Mouse (Mus musculus): ENCODE results near the gene Laptm5. TPM values are rescaled to one million over a fixed set of nuclear protein-coding genes. Genes with fewer than 3 reads are reported as not detected.

The Laptm5 gene
- total and polyA plus RNA-seq, 3 experiments: 101 to 696 (median 234) TPM

- Histone ChIP-seq H3K9ac (ENCODE audit: control insufficient read depth, low read depth, low read length, poor library complexity, severe bottlenecking) (peak overlapping the region; percentile 58), H3K4me3 (ENCODE audit: control insufficient read depth in 1 of 2, insufficient read depth in 1 of 2, low read depth in 2 of 2, low read length in 2 of 2) (peak overlapping the region; percentile 16 to 21; a peak in 3 of 4 replicates), H3K27ac (ENCODE audit: control insufficient read depth, low read depth, low read length) (peak overlapping the region; percentile 94)
- TF ChIP-seq MYB (IDR thresholded peaks at IDR 0.05; ENCODE audit: low read depth, low read length) (no peak), GATA1 (IDR thresholded peaks at IDR 0.05; ENCODE audit: low read depth, low read length) (peak; percentile 69), MAFK (IDR thresholded peaks at IDR 0.05; ENCODE audit: borderline replicate concordance, low read depth, low read length) (no peak), POLR2AphosphoS5 (IDR thresholded peaks at IDR 0.05; ENCODE audit: borderline replicate concordance, low read depth, low read length) (no peak), POLR2AphosphoS2 (IDR thresholded peaks at IDR 0.05; ENCODE audit: low read length) (no peak), JUND (IDR thresholded peaks at IDR 0.05; ENCODE audit: low read depth, low read length) (no peak), RAD21 (IDR thresholded peaks at IDR 0.05; ENCODE audit: low read depth, low read length) (no peak), GABPA (IDR thresholded peaks at IDR 0.05; ENCODE audit: low read depth, low read length) (no peak), ZMIZ1 (IDR thresholded peaks at IDR 0.05; ENCODE audit: low read depth, low read length) (no peak), NRF1 (IDR thresholded peaks at IDR 0.05; ENCODE audit: insufficient read depth, low read depth, low read length, poor library complexity, severe bottlenecking) (no peak), KAT2A (conservative IDR thresholded peaks at IDR 0.05; ENCODE audit: low read depth, low read length) (no peak), NELFE (IDR thresholded peaks at IDR 0.05; ENCODE audit: low read depth, low read length) (no peak), E2F4 (IDR thresholded peaks at IDR 0.05; ENCODE audit: borderline replicate concordance, low read depth, low read length) (no peak), UBTF (IDR thresholded peaks at IDR 0.05; ENCODE audit: borderline replicate concordance, insufficient read depth, low read depth, low read length) (no peak), ZKSCAN1 (IDR thresholded peaks at IDR 0.05; ENCODE audit: low read depth, low read length) (no peak), MAZ (IDR thresholded peaks at IDR 0.05; ENCODE audit: low read depth, low read length) (no peak), MYC (IDR thresholded peaks at IDR 0.05; ENCODE audit: low read depth, low read length) (peak; percentile 62; the same call in 1 of the 2 replicates), USF1 (IDR thresholded peaks at IDR 0.05; ENCODE audit: low read depth, low read length) (peak; percentile 87), CTCF (IDR thresholded peaks at IDR 0.05 in 2 of 3, conservative IDR thresholded peaks at IDR 0.05 in 1 of 3; ENCODE audit: control insufficient read depth in 1 of 3, insufficient read depth in 1 of 3, low read depth in 2 of 3, low read length in 3 of 3, poor library complexity in 1 of 3, severe bottlenecking in 1 of 3) (no peak), SMC3 (IDR thresholded peaks at IDR 0.05; ENCODE audit: low read depth, low read length) (no peak), ZNF384 (IDR thresholded peaks at IDR 0.05; ENCODE audit: low read depth, low read length) (peak; percentile 68), ZC3H11A (IDR thresholded peaks at IDR 0.05; ENCODE audit: low read depth, low read length) (no peak), SIN3A (IDR thresholded peaks at IDR 0.05; ENCODE audit: low read length) (peak; percentile 53; the same call in 1 of the 2 replicates), TBP (IDR thresholded peaks at IDR 0.05; ENCODE audit: low read depth, low read length) (peak; percentile 15; the same call in 1 of the 2 replicates), RCOR1 (IDR thresholded peaks at IDR 0.05; ENCODE audit: low read depth, low read length) (0 out of 2 replicates have a peak, but pooled peaks have one; percentile 8), MAX (IDR thresholded peaks at IDR 0.05; ENCODE audit: low read length) (peak; percentile 45; the same call in 1 of the 2 replicates), POLR2A (IDR thresholded peaks at IDR 0.05; ENCODE audit: control insufficient read depth in 1 of 2, insufficient read depth in 1 of 2, low read depth in 1 of 2, low read length in 2 of 2, poor library complexity in 1 of 2) (no peak), HCFC1 (IDR thresholded peaks at IDR 0.05; ENCODE audit: low read depth, low read length) (peak; percentile 52; the same call in 1 of the 2 replicates), CHD2 (IDR thresholded peaks at IDR 0.05; ENCODE audit: low read length) (no peak), BHLHE40 (IDR thresholded peaks at IDR 0.05; ENCODE audit: borderline replicate concordance, low read depth, low read length) (peak; percentile 59; the same call in 1 of the 2 replicates), MXI1 (IDR thresholded peaks at IDR 0.05; ENCODE audit: low read depth, low read length) (peak; percentile 56; the same call in 1 of the 2 replicates), CHD1 (IDR thresholded peaks at IDR 0.05; ENCODE audit: low read depth, low read length) (no peak), MEF2A (IDR thresholded peaks at IDR 0.05; ENCODE audit: extremely low read depth, insufficient replicate concordance, low read depth, low read length, poor library complexity, severe bottlenecking) (no peak), USF2 (IDR thresholded peaks at IDR 0.05; ENCODE audit: borderline replicate concordance in 1 of 2, insufficient read depth in 1 of 2, low read depth in 1 of 2, low read length in 2 of 2) (no peak), EP300 (IDR thresholded peaks at IDR 0.05; ENCODE audit: low read depth in 1 of 2, low read length in 2 of 2) (peak; percentile 57 to 63; a peak in 3 of 4 replicates)
Observed at GRCm38 (mm10) chr4:130918805-130919749, 6.2 kb downstream of the Laptm5 start.

More at GRCm38 (mm10) chr4:130918805-130919749, 6.2 kb downstream of the Laptm5 start:
- Histone ChIP-seq H3K79me2 (ENCODE audit: control insufficient read depth, insufficient read depth, low read length, poor library complexity) (peaks cover 54% of the 10 kb centered on the region), H3K27me3 (ENCODE audit: control insufficient read depth in 1 of 2, insufficient read depth in 2 of 2, low read length in 2 of 2) (no peaks in the 10 kb centered on the region), H3K36me3 (ENCODE audit: control insufficient read depth in 1 of 2, insufficient read depth in 2 of 2, low read length in 2 of 2) (peaks cover 0 to 58% of the 10 kb centered on the region in 2 experiments; a peak in 2 of 4 replicates), H3K9me3 (replicated peaks; ENCODE audit: insufficient read depth, low read length) (no peaks in the 10 kb centered on the region), H3K4me1 (ENCODE audit: control insufficient read depth in 1 of 2, insufficient read depth in 2 of 2, low read length in 2 of 2) (peaks cover 13 to 52% of the 10 kb centered on the region in 2 experiments)
- DNase-seq (ENCODE audit: low read depth, low spot score): peak; percentile 81

All from MEL (cell line).